Mouse (Mus musculus) ovary, postnatal 14 days (tissue): ENCODE results near the gene Tspan9.

Experiments
- DNase-seq: peaks from one replicate; pipeline ENCODE4 v3.0.0; 2022; ENCODE audit warnings: low spot score

The Tspan9 gene

GRCm38 (mm10) chr6:128143390-128144020 is at the start of gene Tspan9:
Gene Tspan9, minus strand, starts transcription at chr6:128143594.
- peak; percentile 54 for DNase-seq

GRCm38 (mm10) chr6:128183521-128183920 is 40.1 kb upstream of the Tspan9 start:
- no peak for DNase-seq

GRCm38 (mm10) chr6:128181176-128181575 is 37.8 kb upstream of the Tspan9 start:
- DNase-seq = no peak

- no peak for DNase-seq
These were observed 36.3 kb upstream of the Tspan9 start for GRCm38 (mm10) chr6:128179651-128180050.

GRCm38 (mm10) chr6:128179247-128179646 is 35.9 kb upstream of the Tspan9 start:
- no peak for DNase-seq

GRCm38 (mm10) chr6:128178681-128179080 is 35.3 kb upstream of the Tspan9 start:
- DNase-seq = no peak

GRCm38 (mm10) chr6:128168785-128169679 is 25.6 kb upstream of the Tspan9 start:
- DNase-seq = no peak

GRCm38 (mm10) chr6:128165564-128165963 is 22.2 kb upstream of the Tspan9 start:
- no peak for DNase-seq

GRCm38 (mm10) chr6:128164632-128165031 is 21.2 kb upstream of the Tspan9 start:
- no peak for DNase-seq

- DNase-seq = no peak
These were observed 15.7 kb upstream of the Tspan9 start for GRCm38 (mm10) chr6:128159092-128159491.

- DNase-seq = no peak
These were observed 14.6 kb upstream of the Tspan9 start for GRCm38 (mm10) chr6:128158031-128158430.

GRCm38 (mm10) chr6:128156476-128156875 is 13.1 kb upstream of the Tspan9 start:
- DNase-seq = no peak

GRCm38 (mm10) chr6:128155935-128156334 is 12.5 kb upstream of the Tspan9 start:
- no peak for DNase-seq

- no peak for DNase-seq
These were observed 2.4 kb upstream of the Tspan9 start for GRCm38 (mm10) chr6:128145765-128146164.

- DNase-seq = no peak
These were observed 770 bp downstream of the Tspan9 start for GRCm38 (mm10) chr6:128142369-128143278.

GRCm38 (mm10) chr6:128140724-128141123 is 2.7 kb downstream of the Tspan9 start:
- no peak for DNase-seq

GRCm38 (mm10) chr6:128137855-128138254 is 5.5 kb downstream of the Tspan9 start:
- no peak for DNase-seq

- DNase-seq = no peak
These were observed 6.7 kb downstream of the Tspan9 start for GRCm38 (mm10) chr6:128136654-128137053.

- DNase-seq = no peak
These were observed 7.9 kb downstream of the Tspan9 start for GRCm38 (mm10) chr6:128135459-128135858.

GRCm38 (mm10) chr6:128135006-128135405 is 8.4 kb downstream of the Tspan9 start:
- no peak for DNase-seq

- no peak for DNase-seq
These were observed 9.0 kb downstream of the Tspan9 start for GRCm38 (mm10) chr6:128134196-128134924.
